Mouse (Mus musculus) megakaryocyte, embryonic 14.5 days (primary cell): Measurements from ENCODE around the gene Thumpd1. TPM values are rescaled to one million over a fixed set of nuclear protein-coding genes. Genes with fewer than 3 reads are reported as not detected.

ENCODE experiments used
- H3K27me3 ChIP-seq: replicated peaks from 2 replicates; pipeline ENCODE3; 2012; ENCODE audit warnings: inconsistent platforms
- H3K36me3 ChIP-seq: replicated peaks from 2 replicates; pipeline ENCODE3; 2012; ENCODE audit warnings: low read length, inconsistent platforms, mixed read lengths
- H3K4me1 ChIP-seq: 2 replicates; pipeline ENCODE4 v1.6.1; 2012; ENCODE audit warnings: inconsistent platforms
- H3K4me3 ChIP-seq: replicated peaks from 2 replicates; pipeline ENCODE3; 2012; ENCODE audit warnings: moderate library complexity, mild to moderate bottlenecking, inconsistent platforms
- H3K9me3 ChIP-seq: 2 replicates; pipeline ENCODE4 v1.6.1; 2012; ENCODE audit warnings: inconsistent platforms
- FLI1 ChIP-seq: IDR thresholded peaks from 2 replicates; pipeline ENCODE4 v1.6.1; 2012; ENCODE audit warnings: low read length, inconsistent platforms, mixed read lengths
- GATA1 ChIP-seq: IDR thresholded peaks from 3 replicates; pipeline ENCODE4 v1.6.1; 2012; ENCODE audit warnings: mixed read lengths, low read length, inconsistent platforms, borderline replicate concordance
- polyA plus RNA-seq: library from polyadenylated mRNA; stranded (reverse); fragments of >175 nt; gene quantifications from 2 replicates; pipeline ENCODE4 v1.2.3, GENCODE M21; 2012; ENCODE audit warnings: low replicate concordance; ENCODE audit not compliant: insufficient read depth

Gene Thumpd1
- polyA plus RNA-seq, 1 experiment, result 12.1 TPM

DNA sequence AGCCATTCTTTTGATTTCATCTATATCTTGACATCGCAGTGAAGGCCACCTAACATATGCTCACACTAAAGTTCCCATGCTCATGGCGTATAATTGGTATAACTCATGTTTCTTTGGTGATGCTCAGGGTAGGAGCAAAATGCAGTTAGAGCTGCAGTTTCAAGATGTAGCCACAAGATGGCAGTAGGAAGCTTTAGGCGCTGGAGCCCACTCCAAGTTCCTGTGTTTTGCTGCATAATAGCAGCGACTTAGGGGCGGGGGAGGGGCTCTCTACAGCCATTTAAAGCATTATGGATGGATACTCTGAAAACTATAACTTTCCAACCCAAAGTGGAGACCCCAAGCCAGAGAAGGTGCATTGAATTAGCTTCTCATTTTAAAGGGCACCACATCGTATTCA, 47.1 kb downstream of the Thumpd1 start:
- H3K4me3 ChIP-seq, result no peak overlapping the region
- H3K4me1 ChIP-seq, result no peaks in the 10 kb centered on the region
- H3K27me3 ChIP-seq, result peaks cover 2% of the 10 kb centered on the region
- H3K9me3 ChIP-seq, result no peaks in the 10 kb centered on the region
- TF ChIP-seq GATA1 (no peak), FLI1 (no peak)
- H3K36me3 ChIP-seq, result no peaks in the 10 kb centered on the region

DNA sequence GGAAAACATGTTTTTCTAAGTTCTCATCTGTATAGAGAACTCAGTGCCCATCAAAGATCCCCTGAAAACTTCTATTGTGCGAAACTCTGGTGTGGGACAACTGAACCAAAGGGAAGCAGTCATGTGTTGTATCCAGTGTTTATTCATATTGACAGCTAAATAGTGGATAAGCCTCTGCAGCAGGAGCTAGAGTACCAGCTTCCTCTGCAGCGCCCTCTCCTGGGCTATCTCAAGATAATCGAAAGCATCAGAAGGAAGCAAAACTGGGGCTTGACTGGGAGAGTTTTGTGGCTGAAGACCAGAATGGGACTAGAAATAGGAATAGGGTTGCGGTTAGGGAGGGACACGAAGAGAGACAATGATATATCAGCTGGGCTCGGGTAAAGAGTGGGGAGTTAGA, 49.7 kb downstream of the Thumpd1 start:
- no peaks in the 10 kb centered on the region for H3K9me3 ChIP-seq
- no peaks in the 10 kb centered on the region for H3K36me3 ChIP-seq
- no peaks in the 10 kb centered on the region for H3K27me3 ChIP-seq
- H3K4me1 ChIP-seq, result no peaks in the 10 kb centered on the region
- TF ChIP-seq FLI1, result no peak
- TF ChIP-seq GATA1, result no peak
- H3K4me3 ChIP-seq, result no peak overlapping the region

DNA sequence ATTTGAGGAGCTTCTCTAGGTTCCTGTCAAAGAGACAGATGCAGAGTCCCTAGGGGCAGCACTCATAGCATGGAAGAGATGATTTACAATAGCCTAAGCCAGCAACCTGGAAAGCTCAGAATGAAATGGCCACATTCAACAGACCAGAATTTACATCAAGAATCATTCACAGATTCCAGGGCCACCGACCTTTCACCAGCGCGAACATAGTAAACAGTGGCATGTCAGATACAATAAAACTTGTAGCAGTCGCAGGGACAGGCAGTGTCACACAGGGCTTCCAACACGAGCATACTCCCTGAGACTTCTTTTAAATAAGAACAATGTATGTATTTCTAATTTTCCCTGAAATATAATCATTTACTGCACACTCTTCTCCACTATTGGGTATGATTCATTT, 50.2 kb downstream of the Thumpd1 start:
- no peaks in the 10 kb centered on the region for H3K9me3 ChIP-seq
- H3K4me1 ChIP-seq, result no peaks in the 10 kb centered on the region
- no peak for TF ChIP-seq GATA1
- no peak for TF ChIP-seq FLI1
- H3K27me3 ChIP-seq, result no peaks in the 10 kb centered on the region
- H3K4me3 ChIP-seq, result no peak overlapping the region
- H3K36me3 ChIP-seq, result no peaks in the 10 kb centered on the region

DNA sequence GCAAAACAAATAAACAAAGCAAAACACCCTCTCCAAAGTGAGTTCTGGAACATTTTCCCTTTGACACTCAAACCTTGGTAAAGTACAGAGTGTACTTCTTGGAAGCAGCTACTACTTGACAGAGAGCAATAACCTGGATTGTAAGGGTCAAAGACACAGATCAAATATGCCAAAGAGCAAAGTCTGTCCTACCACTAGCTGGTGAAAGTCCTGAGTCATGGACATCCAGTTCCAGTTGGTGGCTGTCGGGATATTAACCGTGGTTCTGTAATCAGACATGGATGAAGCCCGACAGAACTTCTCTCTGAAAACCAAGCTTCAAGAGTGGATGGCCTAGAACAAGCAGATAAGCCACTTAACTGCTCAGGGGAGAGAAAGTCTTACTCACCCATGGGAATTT, 52.7 kb downstream of the Thumpd1 start:
- Histone ChIP-seq H3K36me3 (no peaks in the 10 kb centered on the region), H3K4me1 (no peaks in the 10 kb centered on the region), H3K27me3 (no peaks in the 10 kb centered on the region), H3K9me3 (no peaks in the 10 kb centered on the region; the same call in 1 of the 2 replicates), H3K4me3 (no peak overlapping the region)
- TF ChIP-seq GATA1 (no peak), FLI1 (no peak)

Other genes starting within 250 kb of the Thumpd1 start
- gene Umod, start 241.5 kb downstream of the Thumpd1 start, polyA plus RNA-seq, result not detected in 2 replicates
- not detected in 2 replicates for gene Acsm5, start 201.3 kb downstream of the Thumpd1 start, polyA plus RNA-seq
- not detected in 2 replicates for gene Pdilt, start 197.3 kb downstream of the Thumpd1 start, polyA plus RNA-seq
- gene Acsm2, start 166.5 kb downstream of the Thumpd1 start, polyA plus RNA-seq, result not detected in 2 replicates
- gene Acsm1, start 113.8 kb downstream of the Thumpd1 start, polyA plus RNA-seq, result not detected in 2 replicates
- gene Acsm4, start 30.8 kb downstream of the Thumpd1 start, polyA plus RNA-seq, result not detected in 2 replicates
- not detected in 2 replicates for gene Acsm3, start 40.1 kb upstream of the Thumpd1 start, polyA plus RNA-seq
- gene Rexo5, start 73.2 kb upstream of the Thumpd1 start, polyA plus RNA-seq, result 0.89 TPM in 1 of 2 replicates, not detected in the other
- gene Eri2, start 73.3 kb upstream of the Thumpd1 start, polyA plus RNA-seq, result 0.10 and 1.1 TPM in 2 replicates
- gene Lyrm1, start 175.1 kb upstream of the Thumpd1 start, polyA plus RNA-seq, result 5.0 TPM in 1 of 2 replicates, not detected in the other
- 0.36 and 3.1 TPM in 2 replicates for gene Dcun1d3, start 175.5 kb upstream of the Thumpd1 start, polyA plus RNA-seq